Mouse (Mus musculus): ENCODE measurements around the gene Pex3. TPM values are rescaled to one million over a fixed set of nuclear protein-coding genes. Genes with fewer than 3 reads are reported as not detected.
A peak's percentile ranks its signal among the peaks of the same experiment; 100 is the strongest.
"Not testable (repeated sequence)": the region's sequence is repeated elsewhere in the genome, so short reads cannot be mapped to it uniquely, and the experiment has no call there.

The Pex3 gene
- polyA plus RNA-seq, 1 experiment from 2014 or later: 27.2 TPM

DNA sequence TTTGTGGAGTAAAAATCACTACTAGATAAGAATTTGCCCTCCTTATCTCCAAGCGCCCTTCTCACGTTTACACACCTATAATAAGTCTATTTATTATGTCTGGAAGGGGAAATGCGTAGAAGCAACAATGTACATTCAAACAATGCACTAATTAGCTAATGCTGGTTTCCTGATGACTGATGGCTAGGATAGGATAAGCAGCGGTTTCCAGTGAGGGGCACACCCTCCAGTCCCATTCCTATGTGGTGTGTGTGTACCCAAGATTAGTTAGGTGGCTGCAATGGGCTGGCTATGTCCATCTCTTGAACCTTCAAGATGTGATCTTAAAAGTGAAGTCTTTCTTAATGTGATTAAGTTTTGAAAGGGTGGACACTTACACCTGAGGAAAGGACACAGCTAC is 31.1 kb downstream of the Pex3 start:
- no peak overlapping the region for H3K9ac ChIP-seq (ENCODE audit: low read length)
- H3K4me3 ChIP-seq (ENCODE audit: low read depth, low read length): no peak overlapping the region
- no peak overlapping the region for H3K4me2 ChIP-seq (ENCODE audit: low read depth, severe bottlenecking)
- H3K27me3 ChIP-seq (ENCODE audit: control insufficient read depth, insufficient read depth, low read length): no peaks in the 10 kb centered on the region
- no peaks in the 10 kb centered on the region for H3K4me1 ChIP-seq (ENCODE audit: control insufficient read depth, insufficient read depth, low read length)
- H3K27ac ChIP-seq (replicated peaks; ENCODE audit: low read depth, low read length): no peak overlapping the region
- no peaks in the 10 kb centered on the region for H3K9me3 ChIP-seq (ENCODE audit: control insufficient read depth, low read length)
- 79% methylated on average over 4 of the region's 4 CpGs for WGBS
- ATAC-seq (ENCODE audit: insufficient number of reproducible peaks, low FRiP score, low TSS enrichment, low read depth) (no peak), DNase-seq (ENCODE audit: low spot score) (no peak)
- no peaks in the 10 kb centered on the region for H3K36me3 ChIP-seq (ENCODE audit: control insufficient read depth, insufficient read depth, low read length)

DNA sequence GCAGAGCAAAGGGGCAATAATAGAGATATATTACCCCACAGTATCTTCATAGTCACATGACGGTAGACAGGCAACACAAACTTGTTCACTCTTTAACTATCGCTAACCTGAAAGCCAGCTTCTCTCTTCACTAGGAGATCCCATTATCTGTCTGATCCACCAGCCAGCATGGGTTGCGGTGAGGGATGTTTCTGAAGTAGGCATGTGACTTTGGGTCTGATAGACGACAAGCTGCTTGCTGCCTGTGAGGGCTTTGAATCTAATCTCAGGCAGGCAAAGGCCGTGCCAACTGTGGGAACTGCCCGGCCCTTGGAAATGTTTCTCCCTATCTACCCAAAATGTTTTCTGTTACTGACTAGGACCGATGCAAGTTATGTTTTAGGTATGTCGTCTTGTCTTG is 50.6 kb downstream of the Pex3 start:
- no peaks in the 10 kb centered on the region; the same call in 1 of the 2 replicates for H3K36me3 ChIP-seq (ENCODE audit: control insufficient read depth, insufficient read depth, low read length)
- H3K27ac ChIP-seq (replicated peaks; ENCODE audit: low read depth, low read length): no peak overlapping the region
- no peak for DNase-seq (ENCODE audit: low spot score)
- no peak for ATAC-seq (ENCODE audit: insufficient number of reproducible peaks, low FRiP score, low TSS enrichment, low read depth)
- H3K4me3 ChIP-seq (ENCODE audit: low read depth, low read length): no peak overlapping the region
- H3K27me3 ChIP-seq (ENCODE audit: control insufficient read depth, insufficient read depth, low read length): no peaks in the 10 kb centered on the region
- WGBS: 90% methylated on average over 8 of the region's 8 CpGs
- H3K4me1 ChIP-seq (ENCODE audit: control insufficient read depth, insufficient read depth, low read length): no peaks in the 10 kb centered on the region
- H3K9me3 ChIP-seq (ENCODE audit: control insufficient read depth, low read length): no peaks in the 10 kb centered on the region
- H3K9ac ChIP-seq (ENCODE audit: low read length): no peak overlapping the region
- no peak overlapping the region for H3K4me2 ChIP-seq (ENCODE audit: low read depth, severe bottlenecking)

DNA sequence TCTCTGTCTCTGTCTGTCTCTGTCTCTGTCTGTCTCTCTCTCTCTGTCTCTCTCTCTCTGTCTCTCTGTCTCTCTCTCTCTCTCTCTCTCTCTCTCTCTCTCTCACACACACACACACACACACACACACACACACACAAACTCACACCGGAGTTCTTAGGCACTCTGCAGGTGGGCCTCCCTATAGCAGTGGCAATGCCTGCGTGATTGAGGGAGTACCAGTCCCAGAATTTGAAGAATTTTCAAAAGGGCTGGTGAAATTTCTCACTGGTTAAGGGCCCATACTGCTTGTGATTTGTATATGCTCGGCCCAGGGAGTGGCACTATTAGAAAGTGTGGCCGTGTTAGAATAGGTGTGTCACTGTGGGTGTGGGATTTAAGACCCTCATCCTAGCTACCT is 51.4 kb downstream of the Pex3 start:
- H3K9me3 ChIP-seq (ENCODE audit: control insufficient read depth, low read length); H3K27ac ChIP-seq (replicated peaks; ENCODE audit: low read depth, low read length); ATAC-seq (ENCODE audit: insufficient number of reproducible peaks, low FRiP score, low TSS enrichment, low read depth); H3K4me1 ChIP-seq (ENCODE audit: control insufficient read depth, insufficient read depth, low read length); H3K27me3 ChIP-seq (ENCODE audit: control insufficient read depth, insufficient read depth, low read length); H3K36me3 ChIP-seq (ENCODE audit: control insufficient read depth, insufficient read depth, low read length); DNase-seq (ENCODE audit: low spot score): not testable (repeated sequence)
- peak overlapping the region; percentile 60; the same call in 1 of the 2 replicates for H3K9ac ChIP-seq (ENCODE audit: low read length)
- peak overlapping the region; percentile 39 for H3K4me3 ChIP-seq (ENCODE audit: low read depth, low read length)
- H3K4me2 ChIP-seq (ENCODE audit: low read depth, severe bottlenecking): peak overlapping the region; percentile 60
- 54% methylated on average over 4 of the region's 4 CpGs for WGBS

DNA sequence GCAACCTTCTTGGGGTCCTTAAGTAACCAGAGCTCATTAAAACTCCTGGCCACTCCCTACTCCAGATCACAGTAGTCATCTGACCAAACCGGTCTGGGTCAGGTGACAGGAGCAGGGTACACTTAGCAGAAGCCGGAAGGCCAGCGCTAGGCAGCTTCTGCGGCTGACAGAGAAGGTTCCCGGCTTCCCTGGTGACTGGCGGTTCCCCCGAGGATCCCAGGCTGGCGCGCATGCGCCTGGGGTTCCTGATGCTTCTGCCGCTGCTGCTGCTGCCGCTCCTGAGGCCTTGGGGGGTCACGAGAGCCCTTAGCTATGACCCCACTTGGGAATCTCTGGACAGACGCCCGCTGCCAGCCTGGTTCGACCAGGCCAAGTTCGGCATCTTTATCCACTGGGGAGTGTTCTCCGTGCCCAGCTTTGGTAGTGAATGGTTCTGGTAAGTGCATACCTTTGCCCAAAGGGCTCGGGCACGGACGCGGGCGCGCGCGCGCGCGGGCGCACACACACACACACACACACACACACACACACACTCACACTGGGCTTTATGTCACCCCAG is 51.9 kb downstream of the Pex3 start:
- Histone ChIP-seq H3K36me3 (ENCODE audit: control insufficient read depth, insufficient read depth, low read length) (no peaks in the 10 kb centered on the region; the same call in 1 of the 2 replicates), H3K9me3 (ENCODE audit: control insufficient read depth, low read length) (no peaks in the 10 kb centered on the region), H3K27ac (replicated peaks; ENCODE audit: low read depth, low read length) (no peak overlapping the region), H3K27me3 (ENCODE audit: control insufficient read depth, insufficient read depth, low read length) (no peaks in the 10 kb centered on the region), H3K9ac (ENCODE audit: low read length) (peak overlapping the region; percentile 60), H3K4me3 (ENCODE audit: low read depth, low read length) (peak overlapping the region; percentile 39), H3K4me2 (ENCODE audit: low read depth, severe bottlenecking) (peak overlapping the region; percentile 60), H3K4me1 (ENCODE audit: control insufficient read depth, insufficient read depth, low read length) (no peaks in the 10 kb centered on the region)
- DNase-seq (ENCODE audit: low spot score) (peak; percentile 84), ATAC-seq (ENCODE audit: insufficient number of reproducible peaks, low FRiP score, low TSS enrichment, low read depth) (peak; percentile 89)
- WGBS: under 1% methylated on average over 30 of the region's 30 CpGs

DNA sequence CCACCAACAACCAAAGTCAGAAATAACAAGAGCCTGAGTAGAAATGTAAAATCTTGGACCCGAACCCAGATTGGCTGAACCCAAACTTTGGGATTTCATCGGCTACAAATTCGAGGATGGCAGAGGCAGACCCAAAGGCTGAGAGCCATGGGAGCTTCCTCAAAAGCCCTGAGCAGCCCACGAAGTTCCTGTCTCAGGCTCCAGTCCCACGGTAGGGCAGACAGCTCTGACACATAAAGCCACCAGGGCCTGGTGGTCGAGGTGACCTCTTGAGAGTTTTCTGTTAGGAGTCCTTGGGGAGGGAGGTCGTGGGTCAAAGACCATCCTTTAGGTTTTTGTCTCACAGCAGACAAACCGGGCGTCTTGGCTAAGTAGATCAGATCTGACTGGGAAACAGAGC is 52.5 kb downstream of the Pex3 start:
- no peak overlapping the region for H3K27ac ChIP-seq (replicated peaks; ENCODE audit: low read depth, low read length)
- ATAC-seq (ENCODE audit: insufficient number of reproducible peaks, low FRiP score, low TSS enrichment, low read depth): no peak
- peak overlapping the region; percentile 60 for H3K4me2 ChIP-seq (ENCODE audit: low read depth, severe bottlenecking)
- WGBS: 54% methylated on average over 9 of the region's 9 CpGs
- H3K4me3 ChIP-seq (ENCODE audit: low read depth, low read length): peak overlapping the region; percentile 39; the same call in 1 of the 2 replicates
- H3K9me3 ChIP-seq (ENCODE audit: control insufficient read depth, low read length): no peaks in the 10 kb centered on the region
- no peaks in the 10 kb centered on the region; the same call in 1 of the 2 replicates for H3K36me3 ChIP-seq (ENCODE audit: control insufficient read depth, insufficient read depth, low read length)
- H3K4me1 ChIP-seq (ENCODE audit: control insufficient read depth, insufficient read depth, low read length): no peaks in the 10 kb centered on the region
- H3K27me3 ChIP-seq (ENCODE audit: control insufficient read depth, insufficient read depth, low read length): no peaks in the 10 kb centered on the region
- no peak overlapping the region for H3K9ac ChIP-seq (ENCODE audit: low read length)
- DNase-seq (ENCODE audit: low spot score): no peak

DNA sequence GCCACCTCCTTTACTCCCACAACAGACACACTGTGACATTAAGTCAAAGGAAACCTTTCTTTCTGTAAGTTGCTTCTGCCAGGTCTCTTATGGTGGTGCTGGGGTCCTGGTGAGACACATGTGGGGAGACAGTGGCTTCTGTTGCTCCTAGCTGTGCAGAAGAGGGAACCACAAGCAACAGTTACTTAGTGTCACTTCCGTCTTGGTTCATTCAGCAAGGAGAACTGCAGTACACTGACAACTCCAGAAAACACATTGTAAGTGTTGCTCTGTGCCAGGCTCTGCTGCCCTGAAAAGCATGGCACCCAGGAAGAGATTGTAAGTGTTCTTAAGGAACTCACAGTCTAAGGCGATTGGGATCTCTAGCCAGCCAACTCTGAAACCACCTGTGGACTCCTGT is 53.6 kb downstream of the Pex3 start, which contains the start of gene Fuca2:
Gene Fuca2, plus strand, starts transcription at position 210 of the 400 bp plus-strand sequence.
- DNase-seq (ENCODE audit: low spot score) (no peak), ATAC-seq (ENCODE audit: insufficient number of reproducible peaks, low FRiP score, low TSS enrichment, low read depth) (no peak)
- no peak within 1 kb of the TSS for H3K27ac ChIP-seq (replicated peaks; ENCODE audit: low read depth, low read length)
- H3K4me1 ChIP-seq (ENCODE audit: control insufficient read depth, insufficient read depth, low read length): no peaks in the 10 kb centered on the region
- no peak within 1 kb of the TSS for H3K4me2 ChIP-seq (ENCODE audit: low read depth, severe bottlenecking)
- H3K27me3 ChIP-seq (ENCODE audit: control insufficient read depth, insufficient read depth, low read length): no peaks in the 10 kb centered on the region
- WGBS: 74% methylated on average over 2 of the region's 2 CpGs
- no peaks in the 10 kb centered on the region for H3K36me3 ChIP-seq (ENCODE audit: control insufficient read depth, insufficient read depth, low read length)
- no peak within 1 kb of the TSS for H3K4me3 ChIP-seq (ENCODE audit: low read depth, low read length)
- H3K9me3 ChIP-seq (ENCODE audit: control insufficient read depth, low read length): no peaks in the 10 kb centered on the region
- no peak within 1 kb of the TSS for H3K9ac ChIP-seq (ENCODE audit: low read length)

DNA sequence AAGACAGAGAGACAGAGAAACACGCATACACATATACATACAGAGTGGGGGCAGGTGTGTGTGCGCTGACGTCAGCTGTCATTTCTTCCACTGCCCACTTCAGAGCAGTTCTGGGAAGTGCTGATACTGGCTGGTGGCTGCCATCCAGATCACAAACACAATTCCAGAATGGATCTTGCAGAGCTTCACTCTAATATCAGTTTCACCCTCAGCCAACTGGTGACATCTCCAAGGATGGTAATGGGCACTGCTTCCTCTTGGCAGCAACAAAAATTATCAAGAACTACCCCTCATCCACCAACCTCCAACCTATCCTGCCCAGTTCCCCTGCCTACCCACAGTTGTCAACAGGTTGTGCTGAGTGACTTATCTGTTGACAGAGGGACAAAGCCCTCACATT is 56.6 kb downstream of the Pex3 start:
- Histone ChIP-seq H3K27ac (replicated peaks; ENCODE audit: low read depth, low read length) (no peak overlapping the region), H3K4me3 (ENCODE audit: low read depth, low read length) (no peak overlapping the region), H3K36me3 (ENCODE audit: control insufficient read depth, insufficient read depth, low read length) (no peaks in the 10 kb centered on the region), H3K9ac (ENCODE audit: low read length) (no peak overlapping the region), H3K4me1 (ENCODE audit: control insufficient read depth, insufficient read depth, low read length) (no peaks in the 10 kb centered on the region), H3K4me2 (ENCODE audit: low read depth, severe bottlenecking) (no peak overlapping the region), H3K27me3 (ENCODE audit: control insufficient read depth, insufficient read depth, low read length) (no peaks in the 10 kb centered on the region), H3K9me3 (ENCODE audit: control insufficient read depth, low read length) (no peaks in the 10 kb centered on the region)
- ATAC-seq (ENCODE audit: insufficient number of reproducible peaks, low FRiP score, low TSS enrichment, low read depth): no peak
- DNase-seq (ENCODE audit: low spot score): no peak
- 88% methylated on average over 3 of the region's 3 CpGs for WGBS

DNA sequence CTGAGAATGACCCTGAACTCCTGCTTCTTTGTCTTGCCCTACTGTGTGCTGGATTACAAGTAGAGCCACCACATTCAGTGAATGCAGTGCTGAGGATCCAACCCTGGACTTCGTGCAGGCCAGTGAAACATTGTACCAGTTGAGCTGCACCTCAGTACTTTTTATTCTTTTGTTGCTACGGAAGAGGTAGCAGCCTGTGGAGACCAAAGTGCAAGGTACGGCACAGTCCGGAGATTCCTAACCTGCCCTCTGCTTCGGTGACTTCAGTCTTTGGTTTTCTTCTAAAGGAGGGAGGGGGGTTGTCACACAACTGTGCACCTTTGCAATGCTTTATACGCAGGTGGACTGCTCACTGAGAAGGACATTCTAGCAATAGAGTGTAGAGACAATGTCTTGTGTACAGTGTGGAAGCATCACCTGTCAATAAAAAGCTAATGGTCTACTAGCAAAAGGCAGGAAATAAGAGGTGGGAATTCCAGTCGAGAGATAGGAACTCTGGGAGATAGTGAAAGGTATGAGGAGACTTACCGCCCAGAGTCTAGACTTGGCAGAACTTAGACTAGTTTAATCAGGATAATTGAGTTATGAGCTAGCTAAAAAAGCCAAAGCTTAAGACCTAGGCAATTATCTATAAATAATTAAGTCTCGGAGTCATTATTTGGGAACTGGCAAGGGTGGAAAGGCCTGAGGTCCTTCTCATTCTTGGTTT is 58.8 kb downstream of the Pex3 start:
- H3K27me3 ChIP-seq (ENCODE audit: control insufficient read depth, insufficient read depth, low read length): no peaks in the 10 kb centered on the region
- H3K36me3 ChIP-seq (ENCODE audit: control insufficient read depth, insufficient read depth, low read length): no peaks in the 10 kb centered on the region
- no peak overlapping the region for H3K4me3 ChIP-seq (ENCODE audit: low read depth, low read length)
- DNase-seq (ENCODE audit: low spot score) (no peak), ATAC-seq (ENCODE audit: insufficient number of reproducible peaks, low FRiP score, low TSS enrichment, low read depth) (no peak)
- no peaks in the 10 kb centered on the region for H3K9me3 ChIP-seq (ENCODE audit: control insufficient read depth, low read length)
- H3K27ac ChIP-seq (replicated peaks; ENCODE audit: low read depth, low read length): no peak overlapping the region
- no peak overlapping the region for H3K4me2 ChIP-seq (ENCODE audit: low read depth, severe bottlenecking)
- H3K9ac ChIP-seq (ENCODE audit: low read length): no peak overlapping the region
- WGBS: 89% methylated on average over 9 of the region's 9 CpGs
- H3K4me1 ChIP-seq (ENCODE audit: control insufficient read depth, insufficient read depth, low read length): no peaks in the 10 kb centered on the region
